Mouse (Mus musculus) liver, embryonic 15.5 days (tissue): Measurements from ENCODE around the gene Rbp1. TPM values are rescaled to one million over a fixed set of nuclear protein-coding genes. Genes with fewer than 3 reads are reported as not detected.
A peak's percentile ranks its signal among the peaks of the same experiment; 100 is the strongest.

Source experiments
- ATAC-seq: fragments of 200-750 bp; cut with Nextera tagmentation; 2 replicates; pipeline ENCODE4 v1.8.0; 2017; ENCODE audit warnings: moderate number of reproducible peaks, mild to moderate bottlenecking, moderate library complexity; ENCODE audit not compliant: insufficient read depth
- H3K27ac ChIP-seq: fragments of 300-500 bp; sonication (generic); replicated peaks from 2 replicates; pipeline ENCODE4 v1.5.1; 2015; ENCODE audit warnings: mild to moderate bottlenecking, inconsistent platforms
- H3K27me3 ChIP-seq: fragments of 300-500 bp; sonication (generic); 2 replicates; pipeline ENCODE4 v1.6.1; 2015; ENCODE audit warnings: mild to moderate bottlenecking, inconsistent platforms
- H3K36me3 ChIP-seq: fragments of 300-500 bp; sonication (generic); replicated peaks from 2 replicates; pipeline ENCODE4 v1.6.1; 2015; ENCODE audit warnings: moderate library complexity, mild to moderate bottlenecking, inconsistent platforms
- H3K4me1 ChIP-seq: fragments of 300-500 bp; sonication (generic); replicated peaks from 2 replicates; pipeline ENCODE4 v1.6.1; 2015; ENCODE audit warnings: inconsistent platforms
- H3K4me2 ChIP-seq: fragments of 300-500 bp; sonication (generic); 2 replicates; pipeline ENCODE4 v1.6.1; 2015; ENCODE audit warnings: moderate library complexity, mild to moderate bottlenecking, inconsistent platforms
- H3K4me3 ChIP-seq: fragments of 300-500 bp; sonication (generic); replicated peaks from 2 replicates; pipeline ENCODE4 v1.5.1; 2015; ENCODE audit warnings: mild to moderate bottlenecking, inconsistent platforms
- H3K9ac ChIP-seq: fragments of 300-500 bp; sonication (generic); 2 replicates; pipeline ENCODE4 v1.6.1; 2015; ENCODE audit warnings: moderate library complexity, mild to moderate bottlenecking, inconsistent platforms
- H3K9me3 ChIP-seq: fragments of 300-500 bp; sonication (generic); replicated peaks from 2 replicates; pipeline ENCODE4 v1.6.1; 2016; ENCODE audit warnings: inconsistent platforms
- WGBS: fragments of 180-500 bp; shearing (Covaris S2); methylation state at CpG from one replicate; pipeline ENCODE4 v1.1.7; 2015; ENCODE audit warnings: mixed read lengths; ENCODE audit not compliant: insufficient replicate concordance; 5-methylcytosine and 5-hydroxymethylcytosine counted together
- polyA plus RNA-seq: library from polyadenylated mRNA; unstranded; fragments of >200 nt; fragmentation: Nextera tagmentation; extraction: Ambion mirVana; gene quantifications from 2 replicates; pipeline ENCODE4 v1.2.1, GENCODE M21; 2015

Gene Rbp1
- polyA plus RNA-seq, 1 experiment from 2014 or later = 38.6 TPM

- Histone ChIP-seq H3K4me2 (no peak overlapping the region), H3K4me1 (peaks cover 12% of the 10 kb centered on the region), H3K9me3 (no peaks in the 10 kb centered on the region), H3K36me3 (peaks cover 54% of the 10 kb centered on the region), H3K4me3 (no peak overlapping the region), H3K9ac (no peak overlapping the region), H3K27me3 (no peaks in the 10 kb centered on the region), H3K27ac (no peak overlapping the region)
- 75% methylated on average over 13 of the region's 13 CpGs for WGBS
- no peak for ATAC-seq
These were observed 22.4 kb upstream of the Rbp1 start for GRCm38 (mm10) chr9:98400185-98400894.

GRCm38 (mm10) chr9:98401611-98402010, 21.1 kb upstream of the Rbp1 start:
- Histone ChIP-seq H3K4me2 (no peak overlapping the region), H3K27me3 (no peaks in the 10 kb centered on the region), H3K9me3 (no peaks in the 10 kb centered on the region), H3K4me1 (peaks cover 12% of the 10 kb centered on the region), H3K9ac (no peak overlapping the region), H3K4me3 (no peak overlapping the region), H3K36me3 (peaks cover 65% of the 10 kb centered on the region), H3K27ac (no peak overlapping the region)
- 70% methylated on average over 5 of the region's 5 CpGs for WGBS
- no peak for ATAC-seq

- Histone ChIP-seq H3K36me3 (peaks cover 75% of the 10 kb centered on the region), H3K27ac (no peak overlapping the region), H3K4me2 (no peak overlapping the region), H3K9ac (no peak overlapping the region), H3K4me3 (no peak overlapping the region), H3K27me3 (no peaks in the 10 kb centered on the region), H3K9me3 (no peaks in the 10 kb centered on the region), H3K4me1 (no peaks in the 10 kb centered on the region)
- 83% methylated on average over 12 of the region's 12 CpGs for WGBS
- no peak for ATAC-seq
These were observed 15.0 kb upstream of the Rbp1 start for GRCm38 (mm10) chr9:98407771-98408170.

- no peak for ATAC-seq
- H3K4me2 ChIP-seq = no peak overlapping the region
- H3K36me3 ChIP-seq = peaks cover 67% of the 10 kb centered on the region
- 27% methylated on average over 3 of the region's 3 CpGs for WGBS
- no peak overlapping the region for H3K9ac ChIP-seq
- H3K27ac ChIP-seq = no peak overlapping the region
- no peaks in the 10 kb centered on the region for H3K4me1 ChIP-seq
- H3K9me3 ChIP-seq = no peaks in the 10 kb centered on the region
- H3K4me3 ChIP-seq = no peak overlapping the region
- H3K27me3 ChIP-seq = no peaks in the 10 kb centered on the region
These were observed 13.6 kb upstream of the Rbp1 start for GRCm38 (mm10) chr9:98409137-98409536.

GRCm38 (mm10) chr9:98415427-98415826, 7.3 kb upstream of the Rbp1 start:
- Histone ChIP-seq H3K9me3 (no peaks in the 10 kb centered on the region), H3K27me3 (no peaks in the 10 kb centered on the region), H3K4me1 (no peaks in the 10 kb centered on the region), H3K9ac (no peak overlapping the region), H3K4me3 (no peak overlapping the region), H3K36me3 (peaks cover 13% of the 10 kb centered on the region), H3K27ac (no peak overlapping the region), H3K4me2 (no peak overlapping the region)
- 70% methylated on average over 4 of the region's 4 CpGs for WGBS
- peak; percentile 22; the same call in 1 of the 2 replicates for ATAC-seq

GRCm38 (mm10) chr9:98417919-98418318, 4.8 kb upstream of the Rbp1 start:
- Histone ChIP-seq H3K4me1 (peaks cover 8% of the 10 kb centered on the region; the same call in 1 of the 2 replicates), H3K4me2 (no peak overlapping the region), H3K27me3 (peaks cover 2% of the 10 kb centered on the region; the same call in 1 of the 2 replicates), H3K4me3 (no peak overlapping the region), H3K9me3 (no peaks in the 10 kb centered on the region), H3K27ac (no peak overlapping the region), H3K36me3 (peaks cover 3% of the 10 kb centered on the region), H3K9ac (no peak overlapping the region)
- ATAC-seq = no peak
- WGBS = 44% methylated on average over 7 of the region's 7 CpGs

GRCm38 (mm10) chr9:98418346-98418745, 4.4 kb upstream of the Rbp1 start:
- no peak overlapping the region for H3K4me3 ChIP-seq
- H3K27ac ChIP-seq = no peak overlapping the region
- H3K9me3 ChIP-seq = no peaks in the 10 kb centered on the region
- peaks cover 8% of the 10 kb centered on the region; the same call in 1 of the 2 replicates for H3K4me1 ChIP-seq
- H3K27me3 ChIP-seq = peaks cover 6% of the 10 kb centered on the region
- 0 out of 2 replicates have a peak, but pooled peaks have one; percentile 19 for ATAC-seq
- WGBS = 65% methylated on average over 3 of the region's 3 CpGs
- no peaks in the 10 kb centered on the region; the same call in 1 of the 2 replicates for H3K36me3 ChIP-seq
- H3K9ac ChIP-seq = no peak overlapping the region
- H3K4me2 ChIP-seq = no peak overlapping the region

GRCm38 (mm10) chr9:98420666-98421065, 2.1 kb upstream of the Rbp1 start:
- H3K27ac ChIP-seq = no peak overlapping the region
- no peaks in the 10 kb centered on the region for H3K9me3 ChIP-seq
- H3K4me3 ChIP-seq = no peak overlapping the region
- no peak for ATAC-seq
- no peaks in the 10 kb centered on the region for H3K36me3 ChIP-seq
- H3K27me3 ChIP-seq = peaks cover 29% of the 10 kb centered on the region
- H3K4me2 ChIP-seq = no peak overlapping the region
- WGBS = 33% methylated on average over 1 of the region's 1 CpGs
- no peak overlapping the region for H3K9ac ChIP-seq
- peaks cover 13% of the 10 kb centered on the region; the same call in 1 of the 2 replicates for H3K4me1 ChIP-seq

- H3K36me3 ChIP-seq = no peaks in the 10 kb centered on the region
- H3K4me1 ChIP-seq = peaks cover 13% of the 10 kb centered on the region; the same call in 1 of the 2 replicates
- WGBS = 45% methylated on average over 3 of the region's 3 CpGs
- H3K9ac ChIP-seq = no peak overlapping the region
- H3K27me3 ChIP-seq = peaks cover 41% of the 10 kb centered on the region
- H3K4me3 ChIP-seq = no peak overlapping the region
- H3K27ac ChIP-seq = peak overlapping the region; percentile 75
- no peak; the same call in 1 of the 2 replicates for ATAC-seq
- H3K4me2 ChIP-seq = peak overlapping the region; percentile 16
- H3K9me3 ChIP-seq = no peaks in the 10 kb centered on the region
These were observed 858 bp upstream of the Rbp1 start for GRCm38 (mm10) chr9:98421903-98422302.

- WGBS = 21% methylated on average over 4 of the region's 4 CpGs
- H3K4me1 ChIP-seq = peaks cover 28% of the 10 kb centered on the region
- ATAC-seq = no peak
- peak overlapping the region; percentile 59 for H3K4me2 ChIP-seq
- H3K27me3 ChIP-seq = peaks cover 41% of the 10 kb centered on the region
- H3K9ac ChIP-seq = no peak overlapping the region
- no peaks in the 10 kb centered on the region for H3K36me3 ChIP-seq
- H3K4me3 ChIP-seq = no peak overlapping the region
- peak overlapping the region; percentile 76 for H3K27ac ChIP-seq
- no peaks in the 10 kb centered on the region for H3K9me3 ChIP-seq
These were observed 930 bp downstream of the Rbp1 start for GRCm38 (mm10) chr9:98423691-98424090.

- Histone ChIP-seq H3K4me3 (peak overlapping the region; percentile 54), H3K4me1 (peaks cover 34% of the 10 kb centered on the region), H3K9me3 (no peaks in the 10 kb centered on the region), H3K36me3 (no peaks in the 10 kb centered on the region), H3K4me2 (peak overlapping the region; percentile 59), H3K27ac (peak overlapping the region; percentile 76), H3K27me3 (peaks cover 41% of the 10 kb centered on the region), H3K9ac (no peak overlapping the region)
- WGBS = 7% methylated on average over 8 of the region's 8 CpGs
- ATAC-seq = no peak
These were observed 1.5 kb downstream of the Rbp1 start for GRCm38 (mm10) chr9:98424291-98424690.
